Mouse (Mus musculus) CH12.LX (cell line): ENCODE results near the gene Asb10.

Experiments
- CTCF ChIP-seq, 2 experiments: IDR thresholded peaks in 1 of 2; conservative IDR thresholded peaks in 1 of 2; 2 replicates each; pipeline ENCODE4 v1.5.1; 2011 to 2012; ENCODE audit warnings: low read depth in 2 of 2, low read length in 2 of 2, improper control_type of control experiment in 1 of 2, inconsistent platforms in 1 of 2, mild to moderate bottlenecking in 1 of 2, moderate library complexity in 1 of 2
- ELF1 ChIP-seq: IDR thresholded peaks from 2 replicates; pipeline ENCODE4 v1.6.1; 2014; ENCODE audit warnings: low read depth, mild to moderate bottlenecking, inconsistent platforms, low read length, improper control_type of control experiment
- EP300 ChIP-seq: IDR thresholded peaks from 2 replicates; pipeline ENCODE4 v1.6.1; 2011; ENCODE audit warnings: low read length, improper control_type of control experiment
- ETS1 ChIP-seq: conservative IDR thresholded peaks from 2 replicates; pipeline ENCODE4 v1.6.1; 2012; ENCODE audit warnings: low read depth, mild to moderate bottlenecking, inconsistent platforms, low read length, improper control_type of control experiment, moderate library complexity
- GABPA ChIP-seq: IDR thresholded peaks from 2 replicates; pipeline ENCODE4 v1.6.1; 2012; ENCODE audit warnings: low read depth, low read length, improper control_type of control experiment, inconsistent platforms; ENCODE audit not compliant: insufficient replicate concordance
- KAT2A ChIP-seq: IDR thresholded peaks from 2 replicates; pipeline ENCODE4 v1.6.1; 2012; ENCODE audit warnings: low read length, improper control_type of control experiment, inconsistent platforms; ENCODE audit not compliant: insufficient replicate concordance
- MAFK ChIP-seq: IDR thresholded peaks from 2 replicates; pipeline ENCODE4 v1.6.1; 2011; ENCODE audit warnings: low read length, improper control_type of control experiment; ENCODE audit not compliant: insufficient replicate concordance
- NRF1 ChIP-seq: IDR thresholded peaks from 2 replicates; pipeline ENCODE4 v1.6.1; 2014; ENCODE audit warnings: low read depth, mild to moderate bottlenecking, inconsistent platforms, low read length, improper control_type of control experiment, moderate library complexity
- PAX5 ChIP-seq: IDR thresholded peaks from 2 replicates; pipeline ENCODE4 v1.6.1; 2012; ENCODE audit warnings: low read length, inconsistent platforms, mixed read lengths
- POLR2A ChIP-seq: IDR thresholded peaks from 2 replicates; pipeline ENCODE4 v1.6.1; 2011; ENCODE audit warnings: low read depth, mild to moderate bottlenecking, improper control_type of control experiment, low read length
- RAD21 ChIP-seq: IDR thresholded peaks from 2 replicates; pipeline ENCODE4 v1.6.1; 2011; ENCODE audit warnings: low read depth, mild to moderate bottlenecking, low read length, improper control_type of control experiment, moderate library complexity
- RCOR1 ChIP-seq: conservative IDR thresholded peaks from 2 replicates; pipeline ENCODE4 v1.6.1; 2012; ENCODE audit warnings: low read depth, mild to moderate bottlenecking, inconsistent platforms, low read length, improper control_type of control experiment

GRCm38 (mm10) chr5:24495019-24495418, 45.8 kb downstream of the Asb10 start:
- no peak for TF ChIP-seq MAFK
- TF ChIP-seq PAX5, result no peak
- TF ChIP-seq RCOR1, result no peak
- TF ChIP-seq CTCF (conservative IDR thresholded peaks at IDR 0.05 in 1 of 2, IDR thresholded peaks at IDR 0.05 in 1 of 2; ENCODE audit: low read depth in 2 of 2, low read length in 2 of 2), result no peak
- TF ChIP-seq RAD21, result no peak
- TF ChIP-seq EP300, result no peak
- TF ChIP-seq KAT2A, result no peak
- no peak for TF ChIP-seq ELF1
- TF ChIP-seq ETS1, result no peak
- TF ChIP-seq POLR2A, result no peak
- TF ChIP-seq GABPA, result no peak
- no peak for TF ChIP-seq NRF1
